In genomic region chr9:108788713-108789112, GRCm38 (mm10) we compare ENCODE assay signal across 25 mouse cellular contexts. TPM values are rescaled to one million over a fixed set of nuclear protein-coding genes. Genes with fewer than 3 reads are reported as not detected.
DNase-seq lines count a peak whose midpoint lies in the region; ATAC-seq and TF ChIP-seq lines count a peak whose summit lies in the region.
"Had no signal": no experiment of that assay in that cellular context is flagged by ENCODE, and none has a peak within 500 bp of the region (broad histone marks: within the 10 kb centered on the region; RNA-seq: fewer than 3 reads in every experiment).

No protein-coding gene starts in this region.

- H3K27me3 ChIP-seq in forebrain, embryonic 15.5 days = no peaks in the 10 kb centered on the region
- H3K27me3 ChIP-seq in forebrain, embryonic 12.5 days = no peaks in the 10 kb centered on the region
- no peaks in the 10 kb centered on the region for H3K27me3 ChIP-seq in limb, embryonic 12.5 days
- H3K27me3 ChIP-seq in limb, embryonic 10.5 days (ENCODE audit: low read depth, poor library complexity, severe bottlenecking) = no peaks in the 10 kb centered on the region
- H3K27me3 ChIP-seq in forebrain, postnatal 0 days (ENCODE audit: insufficient read depth, low read length) = no peaks in the 10 kb centered on the region
- H3K27me3 ChIP-seq in neural tube, embryonic 13.5 days = no peaks in the 10 kb centered on the region
- H3K27me3 ChIP-seq: CH12.LX; stomach, embryonic 15.5 days had no signal

- no peak overlapping the region for H3K27ac ChIP-seq in forebrain, embryonic 15.5 days (replicated peaks)
- no peak overlapping the region for H3K27ac ChIP-seq in forebrain, embryonic 12.5 days
- H3K27ac ChIP-seq in limb, embryonic 12.5 days = no peak overlapping the region
- no peak overlapping the region for H3K27ac ChIP-seq in limb, embryonic 10.5 days
- no peak overlapping the region for H3K27ac ChIP-seq in forebrain, postnatal 0 days (ENCODE audit: low read depth, low read length)
- H3K27ac ChIP-seq in neural tube, embryonic 13.5 days (replicated peaks) = no peak overlapping the region
- H3K27ac ChIP-seq: stomach, embryonic 15.5 days had no signal

- 78% methylated on average over 3 of the region's 3 CpGs for WGBS in forebrain, embryonic 15.5 days
- whole genome bisulfite sequencing in forebrain, embryonic 12.5 days = 82% methylated on average over 3 of the region's 3 CpGs
- WGBS in limb, embryonic 12.5 days = 58% methylated on average over 3 of the region's 3 CpGs
- WGBS in limb, embryonic 10.5 days = 76% methylated on average over 3 of the region's 3 CpGs
- 72% methylated on average over 3 of the region's 3 CpGs for WGBS in forebrain, postnatal 0 days
- 71% methylated on average over 3 of the region's 3 CpGs for WGBS in neural tube, embryonic 13.5 days

- no peak for DNase-seq in limb, embryonic 10.5 days (ENCODE audit: low spot score)
- DNase-seq in forebrain, postnatal 0 days = no peak
- no peak for DNase-seq in thymus, adult 18-20 months
- DNase-seq: adrenal gland, postnatal 25 days; cerebellum, adult 11 months; cerebellum, postnatal 25 days; embryo, embryonic 11 days; gastrocnemius, postnatal 36 days; heart, postnatal 14 days; kidney, adult 18-20 months; kidney, postnatal 14 days; layer of hippocampus, postnatal 36 days; liver; lung, adult 18-20 months; lung, postnatal 14 days; retina, postnatal 1 day; thymus, postnatal 36 days had no signal

- peak overlapping the region; percentile 2; the same call in 1 of the 2 replicates for H3K4me2 ChIP-seq in forebrain, embryonic 15.5 days (replicated peaks)
- H3K4me2 ChIP-seq in forebrain, embryonic 12.5 days = no peak overlapping the region
- H3K4me2 ChIP-seq in limb, embryonic 12.5 days = peak overlapping the region; percentile 8; the same call in 1 of the 2 replicates
- H3K4me2 ChIP-seq in forebrain, postnatal 0 days (ENCODE audit: low read depth) = 0 out of 2 replicates have a peak overlapping the region, but pooled peaks have one; percentile 58
- H3K4me2 ChIP-seq in neural tube, embryonic 13.5 days = peak overlapping the region; percentile 80
- H3K4me2 ChIP-seq: heart, embryonic 11.5 days; stomach, embryonic 15.5 days had no signal

- ATAC-seq in forebrain, embryonic 15.5 days (replicated peaks) = no peak
- no peak for ATAC-seq in forebrain, embryonic 12.5 days (ENCODE audit: low FRiP score)
- no peak for ATAC-seq in limb, embryonic 12.5 days (ENCODE audit: insufficient number of reproducible peaks, insufficient read depth, low FRiP score, low TSS enrichment, low read depth)
- no peak for ATAC-seq in forebrain, postnatal 0 days
- no peak for ATAC-seq in neural tube, embryonic 13.5 days (ENCODE audit: low read depth)

- no peak overlapping the region for H3K4me3 ChIP-seq in forebrain, embryonic 15.5 days
- H3K4me3 ChIP-seq in forebrain, embryonic 12.5 days (replicated peaks) = no peak overlapping the region
- H3K4me3 ChIP-seq in limb, embryonic 12.5 days (replicated peaks) = no peak overlapping the region
- no peak overlapping the region for H3K4me3 ChIP-seq in limb, embryonic 10.5 days
- no peak overlapping the region for H3K4me3 ChIP-seq in forebrain, postnatal 0 days (ENCODE audit: low read depth, low read length)
- H3K4me3 ChIP-seq in neural tube, embryonic 13.5 days = no peak overlapping the region
- H3K4me3 ChIP-seq: layer of hippocampus, adult 2 months; stomach, embryonic 15.5 days had no signal

- H3K9me3 ChIP-seq in forebrain, embryonic 15.5 days = no peaks in the 10 kb centered on the region
- H3K9me3 ChIP-seq in forebrain, embryonic 12.5 days = no peaks in the 10 kb centered on the region
- no peaks in the 10 kb centered on the region for H3K9me3 ChIP-seq in limb, embryonic 12.5 days
- no peaks in the 10 kb centered on the region for H3K9me3 ChIP-seq in limb, embryonic 10.5 days (replicated peaks)
- no peaks in the 10 kb centered on the region for H3K9me3 ChIP-seq in forebrain, postnatal 0 days (ENCODE audit: low read length)
- no peaks in the 10 kb centered on the region for H3K9me3 ChIP-seq in neural tube, embryonic 13.5 days
- H3K9me3 ChIP-seq: stomach, embryonic 15.5 days had no signal

- H3K4me1 ChIP-seq in forebrain, embryonic 15.5 days = peaks cover 85% of the 10 kb centered on the region
- H3K4me1 ChIP-seq in forebrain, embryonic 12.5 days = peaks cover 79% of the 10 kb centered on the region
- H3K4me1 ChIP-seq in limb, embryonic 12.5 days (replicated peaks) = peaks cover 75% of the 10 kb centered on the region
- H3K4me1 ChIP-seq in limb, embryonic 10.5 days = peaks cover 34% of the 10 kb centered on the region
- peaks cover 54% of the 10 kb centered on the region for H3K4me1 ChIP-seq in forebrain, postnatal 0 days (ENCODE audit: insufficient read depth)
- H3K4me1 ChIP-seq in neural tube, embryonic 13.5 days (replicated peaks) = peaks cover 89% of the 10 kb centered on the region

- no peak overlapping the region for H3K9ac ChIP-seq in forebrain, embryonic 15.5 days (replicated peaks)
- no peak overlapping the region for H3K9ac ChIP-seq in forebrain, embryonic 12.5 days
- H3K9ac ChIP-seq in limb, embryonic 12.5 days (replicated peaks) = no peak overlapping the region
- no peak overlapping the region for H3K9ac ChIP-seq in forebrain, postnatal 0 days
- no peak overlapping the region; the same call in 1 of the 2 replicates for H3K9ac ChIP-seq in neural tube, embryonic 13.5 days
- H3K9ac ChIP-seq: stomach, embryonic 15.5 days had no signal

- H3K36me3 ChIP-seq in forebrain, embryonic 15.5 days = no peaks in the 10 kb centered on the region
- peaks cover 13% of the 10 kb centered on the region; the same call in 1 of the 2 replicates for H3K36me3 ChIP-seq in forebrain, embryonic 12.5 days (replicated peaks)
- peaks cover 20% of the 10 kb centered on the region for H3K36me3 ChIP-seq in limb, embryonic 12.5 days
- H3K36me3 ChIP-seq in limb, embryonic 10.5 days = peaks cover 54% of the 10 kb centered on the region
- 0 out of 2 replicates have a peak, but pooled peaks cover 3% of the 10 kb centered on the region for H3K36me3 ChIP-seq in forebrain, postnatal 0 days (ENCODE audit: insufficient read depth)
- H3K36me3 ChIP-seq in neural tube, embryonic 13.5 days = peaks cover 9% of the 10 kb centered on the region
- H3K36me3 ChIP-seq: stomach, embryonic 15.5 days had no signal

- no peak for TF ChIP-seq CTCF in forebrain, postnatal 0 days (IDR thresholded peaks at IDR 0.05; ENCODE audit: low read depth)

RNA-seq across cellular contexts. Expression of gene Ip6k2, which starts 5.1 kb away (rescaled TPM):
- 206 and 208 TPM in 2 replicates for polyA plus RNA-seq in forebrain, embryonic 15.5 days (2015; fragmentation: Nextera tagmentation; extraction: Ambion mirVana)
- 124 and 140 TPM in 2 replicates for polyA plus RNA-seq in forebrain, embryonic 12.5 days (2016; fragmentation: Nextera tagmentation; extraction: Ambion mirVana)
- polyA plus RNA-seq in limb, embryonic 12.5 days (2016; fragmentation: Nextera tagmentation; extraction: Ambion mirVana) = 144 and 146 TPM in 2 replicates
- 93.9 and 121 TPM in 2 replicates for polyA plus RNA-seq in limb, embryonic 10.5 days (2016; fragmentation: Nextera tagmentation; extraction: Ambion mirVana)
- 136 and 140 TPM in 2 replicates for total RNA-seq in forebrain, postnatal 0 days (2014; rRNA removed)
- polyA plus RNA-seq in forebrain, postnatal 0 days (2015; fragmentation: Nextera tagmentation; extraction: Ambion mirVana) = 218 and 226 TPM in 2 replicates
- polyA plus RNA-seq in neural tube, embryonic 13.5 days (2015; fragmentation: Nextera tagmentation; extraction: Ambion mirVana) = 183 and 204 TPM in 2 replicates

RNA-seq across cellular contexts. Expression of gene Nckipsd, which starts 19.5 kb away (rescaled TPM):
- polyA plus RNA-seq in forebrain, embryonic 15.5 days (2015; fragmentation: Nextera tagmentation; extraction: Ambion mirVana) = 21.1 and 21.2 TPM in 2 replicates
- 14.3 and 17.3 TPM in 2 replicates for polyA plus RNA-seq in forebrain, embryonic 12.5 days (2016; fragmentation: Nextera tagmentation; extraction: Ambion mirVana)
- polyA plus RNA-seq in limb, embryonic 12.5 days (2016; fragmentation: Nextera tagmentation; extraction: Ambion mirVana) = 19.3 and 21.6 TPM in 2 replicates
- polyA plus RNA-seq in limb, embryonic 10.5 days (2016; fragmentation: Nextera tagmentation; extraction: Ambion mirVana) = 13.0 and 21.0 TPM in 2 replicates
- total RNA-seq in forebrain, postnatal 0 days (2014; rRNA removed) = 27.4 and 27.6 TPM in 2 replicates
- 18.6 and 24.5 TPM in 2 replicates for polyA plus RNA-seq in forebrain, postnatal 0 days (2015; fragmentation: Nextera tagmentation; extraction: Ambion mirVana)
- 20.7 and 23.9 TPM in 2 replicates for polyA plus RNA-seq in neural tube, embryonic 13.5 days (2015; fragmentation: Nextera tagmentation; extraction: Ambion mirVana)

RNA-seq across cellular contexts. Expression of gene Celsr3, which starts 37.4 kb away (rescaled TPM):
- 16.7 and 20.0 TPM in 2 replicates for polyA plus RNA-seq in forebrain, embryonic 15.5 days (2015; fragmentation: Nextera tagmentation; extraction: Ambion mirVana)
- polyA plus RNA-seq in forebrain, embryonic 12.5 days (2016; fragmentation: Nextera tagmentation; extraction: Ambion mirVana) = 13.0 and 14.2 TPM in 2 replicates
- polyA plus RNA-seq in limb, embryonic 12.5 days (2016; fragmentation: Nextera tagmentation; extraction: Ambion mirVana) = 0.14 and 0.30 TPM in 2 replicates
- polyA plus RNA-seq in limb, embryonic 10.5 days (2016; fragmentation: Nextera tagmentation; extraction: Ambion mirVana) = 0.06 and 0.14 TPM in 2 replicates
- 43.0 and 52.2 TPM in 2 replicates for total RNA-seq in forebrain, postnatal 0 days (2014; rRNA removed)
- 3.9 and 6.8 TPM in 2 replicates for polyA plus RNA-seq in forebrain, postnatal 0 days (2015; fragmentation: Nextera tagmentation; extraction: Ambion mirVana)
- 12.1 and 12.2 TPM in 2 replicates for polyA plus RNA-seq in neural tube, embryonic 13.5 days (2015; fragmentation: Nextera tagmentation; extraction: Ambion mirVana)
- total RNA-seq: gastrocnemius, postnatal 36 days had no signal
